Mouse (Mus musculus) ES-E14 (cell line): ENCODE results near the gene Strn3. TPM values are rescaled to one million over a fixed set of nuclear protein-coding genes. Genes with fewer than 3 reads are reported as not detected.

Experiments used
- DNase-seq: peaks from one replicate; pipeline ENCODE4 v3.0.0-alpha.2; 2013; ENCODE audit warnings: low read depth, low spot score
- H3K27ac ChIP-seq: 2 replicates; pipeline ENCODE4 v1.5.1; 2012; ENCODE audit warnings: low read depth, mild to moderate bottlenecking, low read length, moderate library complexity, mixed read lengths; ENCODE audit not compliant: poor library complexity, insufficient read depth, severe bottlenecking
- H3K36me3 ChIP-seq: 2 replicates; pipeline ENCODE4 v1.6.1; 2012; ENCODE audit warnings: mild to moderate bottlenecking, low read length, moderate library complexity, mixed read lengths; ENCODE audit not compliant: control insufficient read depth, poor library complexity, insufficient read depth, severe bottlenecking
- H3K4me1 ChIP-seq, 2 experiments: fragments of 150-350 bp in 1 of 2; sonication (generic) in 1 of 2; 2 replicates each; pipeline ENCODE4 v1.6.1; 2012; ENCODE audit warnings: low read length in 2 of 2, mild to moderate bottlenecking in 1 of 2, mixed read lengths in 1 of 2; ENCODE audit not compliant: control insufficient read depth in 2 of 2, insufficient read depth in 2 of 2, poor library complexity in 1 of 2
- H3K4me3 ChIP-seq, 2 experiments: fragments of 150-350 bp in 1 of 2; sonication (generic) in 1 of 2; 2 replicates each; pipeline ENCODE4 v1.5.1; 2012; ENCODE audit warnings: low read length in 2 of 2, low read depth in 1 of 2, mild to moderate bottlenecking in 1 of 2, mixed read lengths in 1 of 2; ENCODE audit not compliant: insufficient read depth in 1 of 2, poor library complexity in 1 of 2, severe bottlenecking in 1 of 2
- H3K9ac ChIP-seq: 2 replicates; pipeline ENCODE4 v1.6.1; 2012; ENCODE audit warnings: low read depth, mild to moderate bottlenecking, low read length, mixed read lengths; ENCODE audit not compliant: poor library complexity, insufficient read depth, severe bottlenecking
- H3K9me3 ChIP-seq: fragments of 150-350 bp; sonication (generic); 2 replicates; pipeline ENCODE4 v1.6.1; 2012; ENCODE audit warnings: low read depth, mild to moderate bottlenecking, low read length; ENCODE audit not compliant: control insufficient read depth, insufficient read depth
- CHD2 ChIP-seq: IDR thresholded peaks from 2 replicates; pipeline ENCODE4 v1.6.1; 2014; ENCODE audit warnings: mild to moderate bottlenecking, low read depth, low read length, inconsistent platforms
- HCFC1 ChIP-seq: IDR thresholded peaks from 2 replicates; pipeline ENCODE4 v1.6.1; 2012; ENCODE audit warnings: low read length, inconsistent platforms, borderline replicate concordance; ENCODE audit not compliant: insufficient read depth
- MAFK ChIP-seq: IDR thresholded peaks from 2 replicates; pipeline ENCODE4 v1.6.1; 2014; ENCODE audit warnings: mild to moderate bottlenecking, low read depth, low read length, inconsistent platforms; ENCODE audit not compliant: insufficient read depth
- ZC3H11A ChIP-seq: IDR thresholded peaks from 2 replicates; pipeline ENCODE4 v1.6.1; 2012; ENCODE audit warnings: low read depth, mild to moderate bottlenecking, inconsistent platforms, low read length, borderline replicate concordance
- ZNF384 ChIP-seq: IDR thresholded peaks from 2 replicates; pipeline ENCODE4 v1.6.1; 2012; ENCODE audit warnings: low read depth, low read length, inconsistent platforms
- in situ Hi-C, 2 experiments: fragments of 600-800 bp; cut with MboI; formaldehyde crosslinking; loops; one replicate each; pipeline ENCODE4 v1.15.1; 2025; ENCODE audit warnings: low sequenced_read_pairs in 2 of 2, inconsistent platforms in 1 of 2; ENCODE audit not compliant: unreplicated experiment in 2 of 2
- total RNA-seq: library from RNA; depleted of rRNA; stranded (reverse); fragments of 300-350 nt; gene quantifications from 2 replicates; pipeline ENCODE4 v1.2.3, GENCODE M21; 2012

Strn3 gene
- total RNA-seq, 1 experiment = 76.0 TPM

- no peaks in the 10 kb centered on the region for H3K4me1 ChIP-seq
- no peaks in the 10 kb centered on the region for H3K9me3 ChIP-seq
- no peak overlapping the region for H3K27ac ChIP-seq
- TF ChIP-seq HCFC1 (no peak), MAFK (no peak), ZNF384 (no peak), ZC3H11A (no peak), CHD2 (no peak)
- in situ Hi-C loops = no loop called here
- DNase-seq = no peak
- H3K36me3 ChIP-seq = peaks cover 2% of the 10 kb centered on the region; the same call in 1 of the 2 replicates
- no peak overlapping the region for H3K4me3 ChIP-seq
- no peak overlapping the region for H3K9ac ChIP-seq
Observed at GRCm38 (mm10) chr12:51622670-51623365, 68.9 kb downstream of the Strn3 start.

- H3K9me3 ChIP-seq = no peaks in the 10 kb centered on the region
- no peaks in the 10 kb centered on the region for H3K4me1 ChIP-seq
- no peak overlapping the region for H3K4me3 ChIP-seq
- no peak overlapping the region for H3K9ac ChIP-seq
- no peak for DNase-seq
- TF ChIP-seq MAFK (no peak), CHD2 (no peak), ZC3H11A (no peak), HCFC1 (no peak), ZNF384 (no peak)
- no peak overlapping the region for H3K27ac ChIP-seq
- in situ Hi-C loops = no loop called here
- H3K36me3 ChIP-seq = peaks cover 2% of the 10 kb centered on the region
Observed at GRCm38 (mm10) chr12:51621161-51621560, 70.5 kb downstream of the Strn3 start.

GRCm38 (mm10) chr12:51620572-51620971 lies 71.1 kb downstream of the Strn3 start:
- H3K9ac ChIP-seq = no peak overlapping the region
- H3K36me3 ChIP-seq = peaks cover 2% of the 10 kb centered on the region
- H3K4me3 ChIP-seq = no peak overlapping the region
- H3K27ac ChIP-seq = no peak overlapping the region
- in situ Hi-C loops = no loop called here
- H3K4me1 ChIP-seq = no peaks in the 10 kb centered on the region
- DNase-seq = no peak
- TF ChIP-seq CHD2 = no peak
- TF ChIP-seq ZNF384 = peak; percentile 64; the same call in 1 of the 2 replicates
- no peaks in the 10 kb centered on the region for H3K9me3 ChIP-seq

GRCm38 (mm10) chr12:51612361-51612760 lies 79.3 kb downstream of the Strn3 start:
- in situ Hi-C loops = no loop called here
- no peak overlapping the region for H3K4me3 ChIP-seq
- TF ChIP-seq MAFK (no peak), HCFC1 (no peak), ZNF384 (no peak), ZC3H11A (no peak)
- H3K36me3 ChIP-seq = peaks cover 2% of the 10 kb centered on the region
- no peaks in the 10 kb centered on the region for H3K9me3 ChIP-seq
- no peak overlapping the region for H3K9ac ChIP-seq
- H3K4me1 ChIP-seq = no peaks in the 10 kb centered on the region
- no peak for DNase-seq
- H3K27ac ChIP-seq = no peak overlapping the region

- Histone ChIP-seq H3K9me3 (no peaks in the 10 kb centered on the region), H3K4me1 (no peaks in the 10 kb centered on the region), H3K36me3 (peaks cover 2% of the 10 kb centered on the region; the same call in 1 of the 2 replicates), H3K9ac (no peak overlapping the region), H3K27ac (no peak overlapping the region), H3K4me3 (no peak overlapping the region)
- no peak for DNase-seq
- in situ Hi-C loops = no loop called here
- no peak for TF ChIP-seq ZC3H11A
- no peak for TF ChIP-seq CHD2
- no peak for TF ChIP-seq HCFC1
- TF ChIP-seq MAFK = no peak
- TF ChIP-seq ZNF384 = no peak
Observed at GRCm38 (mm10) chr12:51606138-51606537, 85.6 kb downstream of the Strn3 start.
